Mouse (Mus musculus): ENCODE data around the gene Cdpf1.

The Cdpf1 gene

DNA sequence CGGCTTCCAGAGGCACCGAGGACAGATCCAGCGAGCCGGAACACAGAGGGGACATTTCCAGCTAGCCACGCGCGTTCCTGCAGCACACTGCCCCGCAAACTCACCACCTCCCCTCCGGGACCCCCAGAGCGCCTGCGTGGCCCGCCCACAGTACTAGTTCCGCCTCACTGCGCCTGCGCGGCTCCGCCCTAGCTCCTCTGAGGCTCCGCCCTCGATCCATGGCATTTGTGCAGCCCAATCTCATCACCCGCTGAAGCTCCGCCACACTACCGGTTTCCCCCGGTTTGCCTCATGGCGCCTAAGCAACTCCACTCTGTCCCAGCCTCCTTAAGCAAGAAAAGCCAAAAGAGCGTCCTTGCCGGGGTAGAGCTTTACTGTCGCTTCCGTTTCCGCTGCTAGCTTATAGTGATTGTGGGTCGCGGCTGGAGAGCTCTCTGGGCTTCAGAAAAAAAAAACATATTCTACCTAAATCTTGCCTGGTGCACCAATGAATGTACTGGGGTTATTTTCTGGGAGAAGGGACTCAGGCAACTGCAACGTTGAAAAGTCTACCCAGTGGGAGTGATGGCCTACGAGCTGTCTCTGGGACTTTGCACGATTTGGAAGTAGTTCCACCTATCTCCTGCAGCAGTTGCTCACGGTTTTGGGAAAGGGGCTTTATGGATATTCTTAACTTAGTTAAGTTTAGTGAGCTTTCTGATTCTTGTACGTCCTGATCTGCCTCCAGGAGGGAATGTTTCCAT is at the start of gene Cdpf1:
Cdpf1 (minus strand) TSS at position 163 of the 743 bp plus-strand sequence.
- peak; percentile 98 for DNase-seq

DNA sequence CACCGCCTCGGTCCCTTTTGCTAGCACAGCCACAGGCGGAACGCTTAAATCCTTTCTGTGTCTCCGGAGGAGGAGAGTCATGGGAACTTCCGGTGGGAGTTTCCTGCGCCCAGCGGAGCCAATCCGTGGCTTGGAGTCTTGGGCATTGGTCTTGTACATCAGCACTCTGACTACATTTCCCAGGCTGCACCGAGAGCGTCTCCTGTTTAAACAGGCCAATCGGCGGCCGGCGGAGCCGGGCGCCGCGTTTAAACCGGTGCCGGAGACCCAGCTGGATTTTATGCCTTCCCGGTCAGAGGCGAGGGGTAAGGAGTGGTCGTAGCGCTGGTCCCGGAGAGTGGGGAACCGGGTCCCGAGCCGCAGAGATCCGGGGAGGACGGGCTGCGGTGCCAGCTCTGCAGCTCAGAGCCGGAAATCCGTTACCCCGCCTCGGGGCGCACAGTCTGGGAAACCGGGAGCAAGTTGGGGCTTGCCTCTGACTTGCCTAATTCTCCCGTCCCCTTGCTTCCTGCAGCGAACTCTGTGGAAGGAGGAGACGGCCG is 48.1 kb upstream of the Cdpf1 start, which contains the start of gene Gtse1:
Gtse1 (plus strand) TSS at position 256 of the 542 bp plus-strand sequence.
- DNase-seq = peak; percentile 94

DNA sequence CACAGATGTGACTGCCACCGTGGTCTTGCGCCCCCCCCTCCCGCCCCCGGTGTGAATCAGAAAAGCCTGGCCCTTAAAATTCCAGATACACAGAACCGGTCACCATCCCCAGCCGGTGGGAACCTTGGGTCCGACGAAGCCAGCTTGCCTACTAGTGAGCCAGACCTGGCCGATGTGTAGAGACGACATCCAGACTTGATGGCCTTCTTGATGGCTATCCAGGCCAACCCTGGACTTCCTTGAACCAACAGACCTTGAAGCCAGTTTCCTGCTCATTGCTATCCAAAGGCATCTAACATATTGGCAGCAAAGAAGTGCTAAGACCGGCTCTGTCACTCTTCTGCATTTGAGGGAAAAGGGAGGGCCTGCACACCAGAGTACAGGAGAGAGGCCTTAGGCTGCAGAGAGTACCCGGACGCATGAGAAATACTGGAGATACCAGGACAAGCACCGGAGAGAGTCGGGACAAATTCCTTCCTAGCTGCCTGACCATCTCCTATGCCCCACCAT is 47.5 kb upstream of the Cdpf1 start:
- DNase-seq = no peak

DNA sequence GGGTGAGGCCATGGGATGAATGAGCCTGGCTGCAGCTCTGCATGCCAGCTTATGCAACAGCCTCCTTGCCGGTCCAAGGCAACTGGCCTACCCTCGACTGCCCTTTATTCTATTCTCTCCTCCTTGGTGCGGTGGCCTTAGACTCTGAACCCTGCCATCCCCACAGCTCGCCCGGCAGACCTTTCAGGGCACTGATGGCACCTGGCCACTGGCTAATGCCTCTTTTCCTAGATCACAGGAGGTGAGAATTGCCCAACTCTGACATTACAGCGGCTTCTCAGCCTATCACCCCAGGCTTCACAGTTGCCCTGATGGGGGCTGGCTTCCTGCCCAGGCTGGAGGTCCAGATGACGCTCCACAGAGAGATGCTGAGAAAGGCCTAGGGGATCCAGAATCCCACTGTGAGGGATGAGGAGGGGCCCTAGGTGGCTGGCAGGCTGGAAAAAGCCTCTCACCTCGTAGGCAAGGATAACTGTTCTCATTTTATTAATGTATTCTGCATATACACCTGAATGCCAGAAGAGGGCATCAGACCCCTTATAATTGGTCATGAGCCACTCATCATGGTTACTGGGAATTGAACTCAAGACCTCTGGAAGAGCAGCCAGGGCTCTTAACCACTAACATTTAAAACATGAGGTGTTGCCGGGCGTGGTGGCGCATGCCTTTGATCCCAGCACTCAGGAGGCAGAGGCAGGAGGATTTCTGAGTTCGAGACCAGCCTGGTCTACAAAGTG is 40.3 kb upstream of the Cdpf1 start:
- no peak for DNase-seq

DNA sequence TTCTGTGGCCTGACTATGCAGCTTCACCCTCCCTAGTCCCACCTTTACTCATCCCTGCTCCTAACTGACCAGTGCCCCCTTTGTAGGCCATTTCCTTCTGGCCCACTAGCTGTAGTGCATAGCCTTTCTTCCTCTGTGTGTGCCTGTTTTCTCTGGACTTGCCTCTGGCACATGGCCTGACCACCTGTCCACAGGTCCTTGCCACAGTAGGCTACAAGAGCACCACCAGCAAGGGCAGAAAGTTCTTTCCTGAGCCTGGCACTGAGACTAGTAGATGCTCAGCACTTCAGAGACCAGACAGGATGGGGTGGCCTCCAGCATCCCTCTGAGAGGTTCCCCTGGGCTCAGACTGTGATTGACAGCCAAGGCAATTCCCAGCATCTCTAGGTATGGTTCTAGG is 33.6 kb upstream of the Cdpf1 start:
- no peak for DNase-seq

DNA sequence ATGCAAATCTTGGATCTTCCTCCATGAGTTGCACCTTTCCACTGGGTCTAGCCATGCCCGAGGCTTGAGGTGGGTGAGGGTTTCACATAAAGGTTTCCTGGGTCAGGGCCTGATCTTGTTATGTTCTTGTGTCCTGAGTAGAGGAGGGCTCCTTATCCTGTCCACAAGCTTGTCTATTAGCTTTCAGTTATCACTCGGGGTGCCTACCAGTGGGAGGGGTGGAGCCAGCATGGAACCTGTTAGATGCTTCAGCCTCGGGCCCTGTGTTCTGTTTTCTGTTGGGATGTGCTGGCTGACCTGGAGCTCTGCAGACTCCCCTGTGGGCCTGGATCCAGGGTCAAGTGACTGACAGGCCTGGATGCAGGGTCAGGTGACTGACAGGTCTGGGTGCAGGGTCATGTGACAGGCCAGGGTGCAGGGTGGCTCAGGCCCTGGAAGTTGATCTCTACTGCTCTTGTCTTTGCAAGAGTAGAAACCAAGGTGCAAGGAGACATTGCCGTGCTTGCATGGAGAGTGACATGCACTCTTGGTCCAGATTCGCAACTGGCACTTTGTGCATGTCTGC is 30.4 kb upstream of the Cdpf1 start:
- no peak for DNase-seq

DNA sequence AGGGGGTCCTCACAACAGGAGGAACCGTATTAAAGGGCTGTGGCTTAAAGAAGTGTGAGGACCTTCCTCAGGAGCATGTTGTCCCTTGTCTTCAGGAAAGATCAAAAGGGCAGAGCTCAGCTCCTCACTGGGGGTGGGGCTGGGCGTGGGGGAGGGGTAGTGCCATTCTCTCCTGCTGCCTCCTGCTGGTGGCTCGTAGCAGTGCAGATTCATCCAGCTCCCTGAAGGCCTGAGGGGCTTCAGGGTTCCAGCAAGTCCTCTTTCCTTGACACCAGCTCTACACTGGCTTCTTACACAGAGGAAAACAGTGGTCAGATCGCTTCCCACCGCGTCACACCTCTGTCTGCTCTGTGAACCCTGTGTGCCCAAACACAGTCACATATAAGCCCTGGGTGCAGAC is 29.5 kb upstream of the Cdpf1 start:
- peak; percentile 49 for DNase-seq

DNA sequence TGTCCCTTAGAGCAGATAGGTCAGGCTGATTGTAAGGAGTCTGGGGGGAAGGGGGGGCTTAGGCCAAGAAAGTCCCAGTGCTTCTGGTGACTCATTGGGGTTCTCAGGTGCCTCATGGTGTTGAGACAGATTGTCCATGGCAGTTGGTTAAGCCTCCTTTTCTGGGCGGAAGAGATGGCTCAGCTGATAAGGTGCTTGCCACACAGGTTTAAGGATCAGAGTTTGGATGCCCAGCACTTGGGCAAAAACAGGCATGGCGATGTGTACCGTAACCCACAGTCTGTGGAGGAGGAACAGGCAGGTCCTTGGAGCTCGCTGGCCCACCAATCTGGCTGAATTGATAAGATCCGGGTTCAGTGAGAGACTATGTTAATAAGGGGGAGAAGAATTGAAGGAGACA is 25.4 kb upstream of the Cdpf1 start:
- DNase-seq = no peak

DNA sequence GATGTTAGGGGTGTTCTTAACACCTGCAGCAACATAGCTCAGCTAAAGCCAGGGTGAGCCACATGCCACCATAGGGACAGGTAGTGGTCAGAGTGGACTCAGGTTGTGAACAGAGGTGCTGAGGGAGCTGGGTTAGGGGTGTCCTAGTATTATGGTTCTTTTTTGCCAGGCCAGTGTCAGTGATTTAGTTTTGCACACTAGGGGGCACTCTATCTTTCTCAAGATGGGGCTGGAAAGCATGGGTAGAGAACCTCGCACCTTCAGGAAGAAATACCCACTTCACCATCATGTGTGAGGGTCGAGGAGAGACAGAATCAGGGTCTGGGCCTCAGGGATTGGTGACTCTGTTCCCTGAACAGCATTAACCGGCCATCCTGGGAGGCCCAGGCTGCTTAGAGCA is 23.8 kb upstream of the Cdpf1 start:
- DNase-seq = no peak

DNA sequence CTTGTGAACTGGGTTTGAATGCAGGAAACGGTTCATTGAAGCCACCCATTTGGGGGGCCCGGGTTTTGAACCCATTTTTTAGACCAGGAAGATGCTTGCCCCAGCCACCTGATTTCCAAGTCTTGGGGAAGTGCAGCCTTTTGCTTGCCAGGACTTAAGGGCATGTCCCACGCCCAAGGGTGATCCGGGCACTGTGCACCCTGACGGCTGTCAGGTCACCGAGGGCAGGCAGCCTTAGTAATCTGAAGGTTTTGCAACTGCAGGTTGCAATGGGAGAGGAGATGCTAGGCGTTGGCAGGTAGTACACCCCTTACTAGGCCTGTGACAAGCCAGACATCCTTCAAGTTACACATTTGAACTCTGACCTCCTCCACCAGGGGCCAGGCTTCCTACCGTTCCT is 21.1 kb upstream of the Cdpf1 start:
- no peak for DNase-seq

DNA sequence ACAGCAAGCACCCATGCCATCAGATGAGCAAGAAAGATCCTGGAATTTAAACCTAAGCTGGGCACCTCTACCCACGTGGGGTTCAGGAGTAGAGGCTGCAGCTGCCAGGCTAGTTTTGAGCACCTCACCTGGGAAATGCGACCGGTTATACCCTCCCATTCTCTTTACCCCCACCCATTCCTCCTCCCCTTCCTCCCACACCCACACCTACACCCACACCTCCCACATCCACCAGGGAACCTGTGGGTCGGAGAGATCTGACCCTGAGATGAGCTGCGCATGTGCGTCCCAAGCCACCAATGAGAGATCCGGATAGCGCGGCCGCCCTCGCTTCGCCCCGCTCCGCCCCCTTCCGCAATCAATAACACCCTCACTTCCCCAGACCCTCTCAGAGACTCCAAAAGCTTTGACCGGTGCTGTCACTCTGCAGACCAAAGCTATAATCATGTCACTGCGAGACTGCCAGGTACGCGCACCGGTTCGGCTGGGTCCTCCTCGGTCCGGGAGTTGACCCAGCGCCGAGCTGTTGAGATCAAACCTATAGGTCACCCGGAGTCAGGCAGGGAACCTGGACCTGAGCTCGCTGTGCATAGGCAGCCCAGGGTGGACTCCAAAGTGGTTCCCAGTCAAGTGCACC is 20.6 kb upstream of the Cdpf1 start, which contains the start of gene Ttc38:
Ttc38 (plus strand) TSS at position 353 of the 637 bp plus-strand sequence.
- DNase-seq = peak; percentile 84

DNA sequence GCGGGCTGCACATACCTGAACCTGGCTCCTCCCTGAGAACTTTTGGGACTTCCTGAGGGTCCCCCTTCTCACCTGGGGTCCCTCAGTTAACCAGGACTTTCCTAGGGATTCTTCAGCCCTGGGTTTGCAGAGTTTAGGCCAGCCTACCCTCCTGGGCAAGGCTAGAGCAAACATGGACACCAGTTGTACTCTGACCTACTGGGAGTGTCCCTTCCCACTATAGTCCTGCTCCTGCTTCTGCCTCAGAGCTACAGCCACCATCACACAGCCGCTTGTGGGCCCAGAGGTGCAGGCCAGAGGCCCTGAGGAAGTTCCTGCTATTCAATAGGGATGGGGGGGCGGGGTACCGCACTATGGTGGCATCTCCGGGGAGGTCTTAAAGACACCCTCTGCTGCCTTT is 18.0 kb upstream of the Cdpf1 start:
- no peak for DNase-seq

DNA sequence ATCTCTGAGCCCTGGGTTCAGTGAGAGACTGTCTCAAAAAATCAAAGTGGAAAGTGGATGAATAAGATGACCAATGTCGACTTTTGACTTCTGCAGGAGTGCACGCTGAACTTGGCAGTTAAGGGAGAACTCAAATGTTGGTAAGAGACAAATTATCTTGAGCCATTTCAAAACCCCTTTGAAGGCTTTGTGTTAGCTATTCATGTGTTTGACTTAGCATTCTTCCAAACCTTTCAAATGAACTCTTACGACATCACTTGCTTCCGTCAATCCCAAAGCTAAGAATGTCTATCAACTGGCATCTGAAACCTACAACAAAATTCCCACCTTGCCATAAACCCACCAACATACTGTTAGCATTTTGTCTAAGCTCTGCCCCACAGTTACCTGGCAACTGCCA is 16.6 kb upstream of the Cdpf1 start:
- DNase-seq = no peak

DNA sequence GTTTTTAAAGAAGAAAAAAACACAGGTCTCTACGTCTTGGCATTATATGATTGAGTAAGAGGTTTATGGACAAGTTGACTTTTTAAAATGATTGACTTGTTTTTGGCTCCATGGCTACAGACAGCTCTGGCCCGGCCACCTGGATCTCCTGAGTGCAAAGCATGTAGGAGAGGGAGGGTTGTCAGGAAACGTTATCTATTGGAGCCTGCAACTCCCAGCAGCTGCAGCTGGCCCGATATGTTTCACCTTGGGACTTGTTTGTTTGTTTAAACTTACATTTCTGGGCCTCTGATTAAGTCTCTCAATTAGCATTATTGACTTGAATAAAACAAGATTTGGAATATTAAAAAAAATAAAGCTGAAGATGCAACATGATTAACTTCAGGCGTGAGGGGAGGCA is 15.2 kb upstream of the Cdpf1 start:
- peak; percentile 59 for DNase-seq

DNA sequence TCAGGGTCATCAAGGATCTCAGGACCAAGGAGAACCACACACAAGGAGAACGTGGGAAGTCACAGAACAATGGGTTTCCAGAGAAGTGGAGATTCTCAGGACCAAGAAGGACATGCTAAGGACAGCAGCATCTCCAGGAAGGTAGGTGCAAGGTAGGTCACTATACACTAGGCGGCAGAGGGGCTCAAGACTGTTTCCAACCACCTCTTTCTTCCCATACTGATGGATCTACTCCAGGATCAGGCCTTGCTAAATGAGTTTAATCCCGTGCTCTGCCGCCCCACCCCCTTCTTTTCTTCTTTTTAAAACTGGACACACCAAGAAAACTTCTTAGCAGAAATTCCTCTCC is 10.5 kb upstream of the Cdpf1 start:
- no peak for DNase-seq

DNA sequence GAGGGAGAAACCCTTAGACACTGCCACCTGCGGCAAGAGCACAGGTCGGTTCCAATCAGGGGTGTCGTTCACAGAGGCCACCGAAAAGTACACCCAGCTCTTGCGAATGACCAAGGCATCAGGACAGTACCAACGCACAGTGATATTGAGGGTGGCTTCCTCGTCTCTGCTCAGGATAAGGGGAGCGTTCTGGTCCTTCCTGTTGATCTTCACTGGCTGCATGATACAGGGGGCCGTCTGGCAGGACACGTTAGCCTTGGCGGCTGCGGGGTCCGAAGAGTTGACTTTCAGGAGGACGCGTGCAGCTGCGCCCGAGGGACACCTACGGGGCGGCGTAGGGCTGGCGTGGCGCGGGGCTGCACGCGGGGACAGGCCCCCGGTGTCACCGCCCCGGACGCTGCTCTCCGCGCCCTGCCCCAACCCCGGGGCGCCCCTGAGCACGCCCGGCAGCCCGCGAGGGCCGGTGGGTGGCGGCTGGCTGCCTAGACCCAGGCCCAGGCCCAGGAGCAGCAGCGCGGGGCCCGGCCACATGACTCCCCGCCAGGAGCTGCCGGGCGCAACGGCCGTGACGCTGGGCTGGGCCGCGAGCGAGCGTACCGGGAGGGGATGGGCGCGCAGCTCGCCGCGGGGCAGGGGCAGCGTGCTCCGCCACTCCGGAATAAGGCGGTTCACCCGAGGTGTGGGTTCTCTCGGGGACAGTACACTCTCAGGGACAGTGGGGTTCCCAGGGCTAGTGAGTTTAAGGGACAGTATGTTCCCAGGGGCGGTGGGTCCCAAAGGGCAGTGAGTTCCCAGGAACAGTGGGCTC is 9.9 kb upstream of the Cdpf1 start, which contains the start of gene Pkdrej:
Pkdrej (minus strand) TSS at position 532 of the 808 bp plus-strand sequence.
- peak; percentile 23 for DNase-seq

DNA sequence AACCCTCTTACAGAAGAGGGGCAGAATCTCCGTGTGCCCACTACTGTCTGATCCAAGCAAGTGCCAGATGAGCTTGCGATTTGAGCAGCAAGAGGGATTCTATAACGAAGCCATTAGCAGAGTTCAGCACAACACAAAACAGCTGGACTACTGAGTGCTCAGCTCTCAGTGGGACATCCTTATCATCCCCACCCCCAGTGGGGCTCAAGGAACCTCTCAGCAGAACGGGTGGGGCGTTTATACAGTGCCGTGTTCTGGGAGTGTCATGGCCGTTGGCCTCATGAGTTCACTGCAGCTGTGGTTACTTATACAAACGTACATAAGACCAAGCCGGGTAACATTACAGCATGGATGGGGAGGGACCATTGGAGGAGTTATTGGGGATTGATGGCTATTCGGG is 1.9 kb upstream of the Cdpf1 start:
- DNase-seq = peak; percentile 52

DNA sequence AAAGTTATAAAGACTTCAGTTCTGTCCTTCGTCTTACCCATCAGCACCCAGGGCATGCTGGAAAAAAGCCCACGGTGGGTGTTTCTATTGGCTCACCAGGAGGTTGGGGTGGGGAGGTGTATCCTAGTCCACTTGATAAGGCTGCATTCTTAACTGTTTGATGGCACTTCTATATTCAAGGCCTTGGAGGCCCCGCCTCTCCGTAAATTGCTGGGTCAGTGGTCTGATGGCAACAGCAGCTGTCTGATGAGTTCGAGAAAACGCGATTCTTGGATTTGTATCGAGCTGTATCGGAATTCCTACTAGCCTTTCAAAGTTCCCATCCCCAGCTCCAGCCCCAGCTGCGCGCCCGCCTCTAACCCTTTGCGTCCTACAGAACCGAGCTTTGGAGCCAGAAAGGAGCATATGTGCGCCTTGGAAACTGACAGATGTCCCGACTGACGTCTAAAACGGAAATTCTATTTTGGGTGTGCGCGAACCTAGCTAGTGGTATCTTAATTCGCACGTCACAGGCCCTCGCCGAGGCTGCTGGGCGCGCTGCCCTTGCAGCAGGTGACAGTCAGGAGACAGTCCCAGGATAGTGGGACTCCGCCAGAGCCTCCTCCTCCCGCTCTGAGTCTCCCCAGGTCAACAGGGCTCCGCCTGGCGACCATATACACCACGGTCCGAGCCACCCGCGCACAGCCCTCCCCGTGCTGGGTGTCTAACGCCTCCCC is 533 bp downstream of the Cdpf1 start:
- peak; percentile 76 for DNase-seq

DNA sequence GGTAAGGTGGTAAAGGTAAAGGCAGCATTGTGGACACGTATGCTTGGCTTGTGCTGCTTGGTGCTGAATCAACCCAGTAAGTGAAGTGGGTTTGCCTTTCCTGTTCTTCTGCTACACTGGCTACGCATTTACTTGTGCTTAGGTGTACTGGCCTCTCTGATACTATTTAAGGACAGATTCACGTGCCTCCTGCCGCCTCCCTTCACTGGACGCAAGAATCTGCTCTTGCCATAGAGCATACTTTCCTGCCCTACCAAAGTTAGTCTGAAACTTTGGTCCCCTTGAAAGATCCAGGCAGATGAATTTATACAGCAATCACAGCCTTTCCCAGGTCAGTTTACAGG is 1.1 kb downstream of the Cdpf1 start:
- DNase-seq = no peak

DNA sequence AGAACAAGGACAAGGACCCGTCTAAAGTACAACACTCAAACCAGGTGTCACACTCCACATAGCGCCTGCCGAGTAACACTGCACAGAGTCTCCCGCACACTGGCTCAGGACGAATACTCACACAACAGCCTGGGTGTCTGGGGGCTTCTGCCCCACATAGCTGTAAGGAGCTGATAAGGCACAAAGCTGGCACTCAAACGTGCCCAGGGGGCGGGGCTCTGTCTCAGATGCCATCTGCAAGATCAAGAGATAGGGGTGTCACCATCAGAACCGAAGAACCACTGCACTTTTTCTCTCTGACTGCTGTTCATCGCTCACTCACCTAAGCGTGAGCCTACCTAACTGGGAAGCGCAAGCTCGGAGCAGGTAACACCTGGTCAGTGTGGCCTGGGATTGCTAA is 2.4 kb downstream of the Cdpf1 start:
- DNase-seq = no peak

DNA sequence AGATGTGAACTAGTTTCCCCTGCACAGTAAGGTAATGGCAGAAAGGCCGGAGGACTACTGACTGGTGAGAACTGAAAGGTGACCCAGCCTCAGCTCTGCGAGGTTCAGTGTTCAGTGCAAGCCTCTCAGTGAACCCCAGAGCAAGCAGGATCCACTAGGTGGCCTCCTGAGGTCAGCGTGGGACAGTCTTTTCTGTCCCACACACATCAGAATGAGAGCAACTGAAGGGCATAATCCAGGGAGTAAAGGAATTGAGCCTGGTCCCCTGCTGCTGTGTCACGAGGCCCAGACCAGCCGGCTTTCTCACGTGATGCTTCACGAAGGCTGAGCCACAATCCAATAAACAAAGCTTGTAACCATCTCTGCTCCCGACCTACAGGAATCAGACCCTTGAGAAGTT is 3.1 kb downstream of the Cdpf1 start:
- no peak for DNase-seq

DNA sequence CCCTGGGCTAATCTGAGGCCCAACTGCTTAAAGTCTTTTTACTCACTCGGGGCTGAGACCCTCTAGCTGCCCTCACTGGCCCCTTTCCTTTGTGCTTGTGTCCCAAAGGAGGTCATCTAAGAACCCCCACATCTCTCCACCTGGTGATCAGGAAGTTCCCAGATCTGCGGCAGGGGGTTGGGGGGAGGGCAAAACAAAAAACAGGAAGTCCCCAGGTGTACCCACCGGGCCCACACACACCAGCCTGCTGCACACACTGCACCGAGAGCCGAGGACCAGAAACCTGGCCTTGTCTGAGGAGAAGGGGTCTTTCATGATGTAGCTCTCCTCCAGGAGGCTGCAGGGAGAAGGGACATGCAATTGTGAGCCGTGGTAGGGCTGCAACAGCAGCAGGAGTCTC is 3.5 kb downstream of the Cdpf1 start:
- no peak for DNase-seq
